Mouse (Mus musculus) neutrophil, adult 5-6 weeks (primary cell): Measurements from ENCODE around the gene Cadm3. TPM values are rescaled to one million over a fixed set of nuclear protein-coding genes. Genes with fewer than 3 reads are reported as not detected.

Source experiments
- ATAC-seq: fragments of 151-379, 151-347 bp; 2 replicates; pipeline ENCODE4 v1.8.0; 2017; ENCODE audit warnings: mild to moderate bottlenecking, moderate TSS enrichment; ENCODE audit not compliant: insufficient number of reproducible peaks, poor library complexity, low FRiP score, severe bottlenecking; ENCODE audit errors: extremely low read depth
- total RNA-seq: library from RNA; stranded (forward); fragments of 200-1000 nt; gene quantifications from 2 replicates; pipeline ENCODE4 v1.2.3, GENCODE M21; 2017

The Cadm3 gene
- total RNA-seq, 1 experiment from 2014 or later: not detected

GRCm38 (mm10) chr1:173363436-173363835 is 4.1 kb downstream of the Cadm3 start:
- no peak for ATAC-seq

GRCm38 (mm10) chr1:173361651-173362050 is 5.8 kb downstream of the Cadm3 start:
- no peak for ATAC-seq

- ATAC-seq: no peak
These were observed 7.8 kb downstream of the Cadm3 start for GRCm38 (mm10) chr1:173359590-173360290.

GRCm38 (mm10) chr1:173357799-173358198 is 9.7 kb downstream of the Cadm3 start:
- ATAC-seq: no peak

- ATAC-seq: no peak
These were observed 10.8 kb downstream of the Cadm3 start for GRCm38 (mm10) chr1:173356699-173357098.

GRCm38 (mm10) chr1:173355107-173355846 is 12.2 kb downstream of the Cadm3 start:
- ATAC-seq: no peak

GRCm38 (mm10) chr1:173350372-173350957 is 17.0 kb downstream of the Cadm3 start, which contains the start of gene Aim2:
Gene Aim2, plus strand, starts transcription at chr1:173350879.
- ATAC-seq: no peak

GRCm38 (mm10) chr1:173349946-173350345 is 17.5 kb downstream of the Cadm3 start:
- ATAC-seq: peak; percentile 47; the same call in 1 of the 2 replicates

GRCm38 (mm10) chr1:173349192-173349591 is 18.3 kb downstream of the Cadm3 start:
- ATAC-seq: no peak

GRCm38 (mm10) chr1:173348527-173348926 is 19.0 kb downstream of the Cadm3 start:
- ATAC-seq: no peak

- no peak for ATAC-seq
These were observed 22.4 kb downstream of the Cadm3 start for GRCm38 (mm10) chr1:173345112-173345511.

- no peak for ATAC-seq
These were observed 23.6 kb downstream of the Cadm3 start for GRCm38 (mm10) chr1:173343934-173344333.

- ATAC-seq: no peak
These were observed 25.1 kb downstream of the Cadm3 start for GRCm38 (mm10) chr1:173342425-173342824.

- peak; percentile 84 for ATAC-seq
These were observed 28.0 kb downstream of the Cadm3 start for GRCm38 (mm10) chr1:173339543-173339942.

GRCm38 (mm10) chr1:173337008-173337407 is 30.5 kb downstream of the Cadm3 start:
- no peak for ATAC-seq

- ATAC-seq: no peak
These were observed 31.6 kb downstream of the Cadm3 start for GRCm38 (mm10) chr1:173335903-173336302.

- ATAC-seq: no peak
These were observed 33.9 kb downstream of the Cadm3 start, which contains the start of gene Ackr1 for GRCm38 (mm10) chr1:173333312-173334253. Gene Ackr1, minus strand, starts transcription at chr1:173333750.

- no peak for ATAC-seq
These were observed 35.1 kb downstream of the Cadm3 start for GRCm38 (mm10) chr1:173332418-173332817.

- ATAC-seq: no peak
These were observed 37.8 kb downstream of the Cadm3 start for GRCm38 (mm10) chr1:173329743-173330142.
